Mouse (Mus musculus): ENCODE measurements at regions not wholly inside any gene's neighbourhood (a gene's known extent, or its start where the extent isn't known, plus 50 kb on each side); places are given as distances from the start of the nearest gene placed in this dataset.
"Not testable (repeated sequence)": the region's sequence is repeated elsewhere in the genome, so short reads cannot be mapped to it uniquely, and the experiment has no call there.

- no peak for DNase-seq
These were observed 403.1 kb downstream of the Med10 start for GRCm38 (mm10) chr13:70205334-70205733.

GRCm38 (mm10) chr13:70210158-70210557 is 408.0 kb downstream of the Med10 start:
- no peak for DNase-seq

GRCm38 (mm10) chr13:70213017-70213416 is 410.8 kb downstream of the Med10 start:
- DNase-seq, result no peak

GRCm38 (mm10) chr13:70213622-70214021 is 411.4 kb downstream of the Med10 start:
- DNase-seq, result no peak

- no peak for DNase-seq
These were observed 411.9 kb downstream of the Med10 start for GRCm38 (mm10) chr13:70214022-70214654.

- no peak for DNase-seq
These were observed 413.9 kb downstream of the Med10 start for GRCm38 (mm10) chr13:70216134-70216533.

GRCm38 (mm10) chr13:70217429-70218133 is 415.4 kb downstream of the Med10 start:
- no peak for DNase-seq

- DNase-seq, result no peak
These were observed 413.9 kb downstream of the Ice1 start for GRCm38 (mm10) chr13:70223485-70223884.

GRCm38 (mm10) chr13:70227167-70227566 is 410.3 kb downstream of the Ice1 start:
- DNase-seq, result no peak

GRCm38 (mm10) chr13:70233896-70234799 is 403.3 kb downstream of the Ice1 start:
- DNase-seq, result peak; percentile 71

GRCm38 (mm10) chr13:70243598-70244157 is 393.8 kb downstream of the Ice1 start:
- no peak for DNase-seq

- DNase-seq, result no peak
These were observed 377.4 kb downstream of the Ice1 start for GRCm38 (mm10) chr13:70260003-70260496.

GRCm38 (mm10) chr13:70263654-70264053 is 373.8 kb downstream of the Ice1 start:
- no peak for DNase-seq

GRCm38 (mm10) chr13:70276884-70277378 is 360.5 kb downstream of the Ice1 start:
- not testable (repeated sequence) for DNase-seq

- DNase-seq, result no peak
These were observed 359.5 kb downstream of the Ice1 start for GRCm38 (mm10) chr13:70277667-70278591.

GRCm38 (mm10) chr13:70281051-70281847 is 356.2 kb downstream of the Ice1 start:
- DNase-seq, result peak; percentile 43

GRCm38 (mm10) chr13:70282731-70283130 is 354.7 kb downstream of the Ice1 start:
- DNase-seq, result no peak

GRCm38 (mm10) chr13:70283231-70283630 is 354.2 kb downstream of the Ice1 start:
- DNase-seq, result no peak

- no peak for DNase-seq
These were observed 344.7 kb downstream of the Ice1 start for GRCm38 (mm10) chr13:70292713-70293112.

GRCm38 (mm10) chr13:70303953-70304525 is 333.4 kb downstream of the Ice1 start:
- no peak for DNase-seq

All from kidney, adult 18-20 months (tissue).